ENCODE assay signal across 10 mouse cellular contexts in genomic region chr9:29409216-29409907, GRCm38 (mm10).
DNase-seq lines count a peak whose midpoint lies in the region; ATAC-seq and TF ChIP-seq lines count a peak whose summit lies in the region.
"Had no signal": no experiment of that assay in that cellular context is flagged by ENCODE, and none has a peak within 500 bp of the region (broad histone marks: within the 10 kb centered on the region; RNA-seq: fewer than 3 reads in every experiment).

No protein-coding gene starts in this region.

- no peaks in the 10 kb centered on the region; the same call in 1 of the 2 replicates for H3K4me1 ChIP-seq in kidney, postnatal 0 days (replicated peaks; ENCODE audit: insufficient read depth, low read length)
- peaks cover 14% of the 10 kb centered on the region for H3K4me1 ChIP-seq in kidney, embryonic 16.5 days (ENCODE audit: insufficient read depth, low read length)
- peaks cover 17% of the 10 kb centered on the region; the same call in 1 of the 2 replicates for H3K4me1 ChIP-seq in cerebellum, adult 2 months (ENCODE audit: control insufficient read depth, insufficient read depth, low read length)
- no peaks in the 10 kb centered on the region for H3K4me1 ChIP-seq in heart, postnatal 0 days (ENCODE audit: control insufficient read depth, insufficient read depth)
- H3K4me1 ChIP-seq in liver, embryonic 14.5 days (replicated peaks; ENCODE audit: control insufficient read depth in 2 of 2, insufficient read depth in 2 of 2, low read length in 1 of 2), result no peaks in the 10 kb centered on the region
- H3K4me1 ChIP-seq in thymus, adult 2 months (replicated peaks; ENCODE audit: control insufficient read depth, insufficient read depth, low read length), result no peaks in the 10 kb centered on the region

- no peak for TF ChIP-seq POLR2A in cerebellum, adult 2 months (IDR thresholded peaks at IDR 0.05; ENCODE audit: borderline replicate concordance, insufficient read depth, low read length)
- TF ChIP-seq POLR2A in thymus, adult 2 months (IDR thresholded peaks at IDR 0.05; ENCODE audit: control insufficient read depth, extremely low read depth, insufficient read depth, low read length, poor library complexity), result no peak

- H3K27ac ChIP-seq in kidney, postnatal 0 days, result no peak overlapping the region
- H3K27ac ChIP-seq in kidney, embryonic 16.5 days (ENCODE audit: low read length), result no peak overlapping the region
- peak overlapping the region; percentile 79 for H3K27ac ChIP-seq in cerebellum, adult 2 months (ENCODE audit: insufficient read depth, low read length)
- no peak overlapping the region for H3K27ac ChIP-seq in heart, postnatal 0 days (ENCODE audit: low read depth)
- H3K27ac ChIP-seq in liver, embryonic 14.5 days, result no peak overlapping the region
- H3K27ac ChIP-seq in thymus, adult 2 months (ENCODE audit: control insufficient read depth, insufficient read depth, low read length), result no peak overlapping the region
- H3K27ac ChIP-seq: limb, embryonic 12.5 days; stomach, embryonic 15.5 days had no signal

- H3K36me3 ChIP-seq in kidney, postnatal 0 days (ENCODE audit: insufficient read depth, low read length), result no peaks in the 10 kb centered on the region
- H3K36me3 ChIP-seq in kidney, embryonic 16.5 days (ENCODE audit: insufficient read depth, low read length), result no peaks in the 10 kb centered on the region
- H3K36me3 ChIP-seq in heart, postnatal 0 days (replicated peaks; ENCODE audit: control insufficient read depth, insufficient read depth, low read length), result no peaks in the 10 kb centered on the region
- no peaks in the 10 kb centered on the region for H3K36me3 ChIP-seq in liver, embryonic 14.5 days (replicated peaks; ENCODE audit: control insufficient read depth, insufficient read depth, low read depth)
- no peaks in the 10 kb centered on the region for H3K36me3 ChIP-seq in thymus, adult 2 months (ENCODE audit: control insufficient read depth, insufficient read depth, low read length)
- H3K36me3 ChIP-seq: limb, embryonic 12.5 days; stomach, embryonic 15.5 days had no signal

- no peak overlapping the region for H3K4me3 ChIP-seq in kidney, postnatal 0 days (replicated peaks; ENCODE audit: low read depth, low read length)
- H3K4me3 ChIP-seq in kidney, embryonic 16.5 days (ENCODE audit: low read length), result no peak overlapping the region
- H3K4me3 ChIP-seq in cerebellum, adult 2 months (replicated peaks; ENCODE audit: insufficient read depth, low read depth, low read length), result peak overlapping the region; percentile 92
- H3K4me3 ChIP-seq in heart, postnatal 0 days (ENCODE audit: low read depth, low read length), result no peak overlapping the region
- no peak overlapping the region for H3K4me3 ChIP-seq in liver, embryonic 14.5 days (ENCODE audit: insufficient read depth in 1 of 2, low read depth in 2 of 2, low read length in 2 of 2)
- H3K4me3 ChIP-seq in thymus, adult 2 months (ENCODE audit: control insufficient read depth, insufficient read depth, low read length), result no peak overlapping the region
- H3K4me3 ChIP-seq: limb, embryonic 12.5 days; stomach, embryonic 15.5 days had no signal

- no peak overlapping the region for H3K9ac ChIP-seq in kidney, postnatal 0 days (ENCODE audit: low read depth, low read length)
- H3K9ac ChIP-seq in kidney, embryonic 16.5 days (replicated peaks; ENCODE audit: low read length), result no peak overlapping the region
- H3K9ac ChIP-seq in heart, postnatal 0 days (replicated peaks; ENCODE audit: low read depth, low read length), result no peak overlapping the region
- H3K9ac ChIP-seq in liver, embryonic 14.5 days (replicated peaks), result no peak overlapping the region
- H3K9ac ChIP-seq: limb, embryonic 12.5 days; stomach, embryonic 15.5 days had no signal

- ATAC-seq in kidney, postnatal 0 days (replicated peaks; ENCODE audit: low FRiP score, low read depth), result no peak
- no peak for ATAC-seq in kidney, embryonic 16.5 days (ENCODE audit: low FRiP score, low TSS enrichment)
- ATAC-seq in heart, postnatal 0 days (ENCODE audit: insufficient read depth, low read depth), result no peak
- no peak for ATAC-seq in liver, embryonic 14.5 days (ENCODE audit: insufficient read depth)

- no peak for TF ChIP-seq EP300 in heart, postnatal 0 days (IDR thresholded peaks at IDR 0.05; ENCODE audit: low read depth)
- TF ChIP-seq EP300 in liver, embryonic 14.5 days (IDR thresholded peaks at IDR 0.05; ENCODE audit: low read depth), result no peak

- no peaks in the 10 kb centered on the region for H3K27me3 ChIP-seq in kidney, postnatal 0 days (ENCODE audit: insufficient read depth, low read length)
- H3K27me3 ChIP-seq in kidney, embryonic 16.5 days (ENCODE audit: insufficient read depth, low read length), result peaks cover 15% of the 10 kb centered on the region
- no peaks in the 10 kb centered on the region for H3K27me3 ChIP-seq in cerebellum, adult 2 months (ENCODE audit: control insufficient read depth, insufficient read depth, low read length)
- H3K27me3 ChIP-seq in heart, postnatal 0 days (ENCODE audit: control insufficient read depth, insufficient read depth, low read length), result peaks cover 34% of the 10 kb centered on the region
- H3K27me3 ChIP-seq in liver, embryonic 14.5 days (ENCODE audit: control insufficient read depth, insufficient read depth, low read length), result peaks cover 28% of the 10 kb centered on the region
- H3K27me3 ChIP-seq in thymus, adult 2 months (ENCODE audit: control insufficient read depth, insufficient read depth, low read length), result no peaks in the 10 kb centered on the region; the same call in 1 of the 2 replicates

- DNase-seq in kidney, postnatal 0 days (ENCODE audit: low spot score), result peak; percentile 66
- peak; percentile 34 for DNase-seq in NIH3T3 (ENCODE audit: low read depth)
- peak; percentile 74 to 85 for DNase-seq in cerebellum, adult 2 months
- peak; percentile 42 for DNase-seq in heart, postnatal 0 days (ENCODE audit: low spot score)
- DNase-seq in liver, embryonic 14.5 days (ENCODE audit: low read depth in 3 of 3, low spot score in 3 of 3), result no peak
- DNase-seq in retina, postnatal 1 day, result peak; percentile 65
- DNase-seq in thymus, adult 2 months, result no peak

- H3K9me3 ChIP-seq in kidney, postnatal 0 days (replicated peaks; ENCODE audit: low read length), result no peaks in the 10 kb centered on the region
- H3K9me3 ChIP-seq in kidney, embryonic 16.5 days (ENCODE audit: low read length), result no peaks in the 10 kb centered on the region
- no peaks in the 10 kb centered on the region for H3K9me3 ChIP-seq in heart, postnatal 0 days (replicated peaks; ENCODE audit: control insufficient read depth, low read length)
- no peaks in the 10 kb centered on the region for H3K9me3 ChIP-seq in liver, embryonic 14.5 days (ENCODE audit: control insufficient read depth, low read length)
- H3K9me3 ChIP-seq: limb, embryonic 12.5 days; stomach, embryonic 15.5 days had no signal

- peak; percentile 84 for TF ChIP-seq CTCF in kidney, postnatal 0 days (IDR thresholded peaks at IDR 0.05; ENCODE audit: low read depth)
- TF ChIP-seq CTCF in cerebellum, adult 2 months (IDR thresholded peaks at IDR 0.05; ENCODE audit: borderline replicate concordance, insufficient read depth, low read depth, low read length), result peak; percentile 76
- TF ChIP-seq CTCF in heart, postnatal 0 days (IDR thresholded peaks at IDR 0.05; ENCODE audit: low read depth), result peak; percentile 82
- TF ChIP-seq CTCF in liver, embryonic 14.5 days (IDR thresholded peaks at IDR 0.05; ENCODE audit: low read depth), result peak; percentile 86
- no peak for TF ChIP-seq CTCF in thymus, adult 2 months (IDR thresholded peaks at IDR 0.05; ENCODE audit: borderline replicate concordance, control insufficient read depth, extremely low read depth, insufficient read depth, low read length, poor library complexity)

- H3K4me2 ChIP-seq in kidney, postnatal 0 days (ENCODE audit: low read length), result no peak overlapping the region
- no peak overlapping the region for H3K4me2 ChIP-seq in kidney, embryonic 16.5 days (replicated peaks; ENCODE audit: low read depth, low read length)
- no peak overlapping the region for H3K4me2 ChIP-seq in heart, postnatal 0 days (ENCODE audit: low read depth, low read length)
- H3K4me2 ChIP-seq in liver, embryonic 14.5 days (ENCODE audit: low read depth), result no peak overlapping the region
- H3K4me2 ChIP-seq: stomach, embryonic 15.5 days had no signal

- 63% methylated on average over 8 of the region's 8 CpGs for WGBS in kidney, postnatal 0 days
- 66% methylated on average over 8 of the region's 8 CpGs for WGBS in kidney, embryonic 16.5 days
- WGBS in cerebellum, adult 2 months, result 47% methylated on average over 8 of the region's 8 CpGs
- WGBS in heart, postnatal 0 days, result 56% methylated on average over 8 of the region's 8 CpGs
- 32% methylated on average over 8 of the region's 8 CpGs for WGBS in liver, embryonic 14.5 days (ENCODE audit: insufficient replicate concordance)
- 64% methylated on average over 8 of the region's 8 CpGs for WGBS in thymus, adult 2 months

Comparison
In these comparisons a context has a peak if more than half of its experiments do, and no peak if none do; other contexts are left out.
1. DNase-seq: peak in kidney, postnatal 0 days (single experiment), NIH3T3 (single experiment), cerebellum, adult 2 months (2 of 2), heart, postnatal 0 days (single experiment) and retina, postnatal 1 day (single experiment); none in liver, embryonic 14.5 days (0 of 3) and thymus, adult 2 months (single experiment).